Mouse (Mus musculus) mouse trophoblast stem cell (cell line): ENCODE results near the gene Parp16.
"Not testable (repeated sequence)": the region's sequence is repeated elsewhere in the genome, so short reads cannot be mapped to it uniquely, and the experiment has no call there.

Experiments
- in situ Hi-C, 2 experiments: fragments of 300-500 bp; cut with MseI, MboI; formaldehyde crosslinking; loops; 2 replicates in 1 of 2; 3 replicates in 1 of 2; pipeline ENCODE4 v1.15.1; 2025

The Parp16 gene

DNA sequence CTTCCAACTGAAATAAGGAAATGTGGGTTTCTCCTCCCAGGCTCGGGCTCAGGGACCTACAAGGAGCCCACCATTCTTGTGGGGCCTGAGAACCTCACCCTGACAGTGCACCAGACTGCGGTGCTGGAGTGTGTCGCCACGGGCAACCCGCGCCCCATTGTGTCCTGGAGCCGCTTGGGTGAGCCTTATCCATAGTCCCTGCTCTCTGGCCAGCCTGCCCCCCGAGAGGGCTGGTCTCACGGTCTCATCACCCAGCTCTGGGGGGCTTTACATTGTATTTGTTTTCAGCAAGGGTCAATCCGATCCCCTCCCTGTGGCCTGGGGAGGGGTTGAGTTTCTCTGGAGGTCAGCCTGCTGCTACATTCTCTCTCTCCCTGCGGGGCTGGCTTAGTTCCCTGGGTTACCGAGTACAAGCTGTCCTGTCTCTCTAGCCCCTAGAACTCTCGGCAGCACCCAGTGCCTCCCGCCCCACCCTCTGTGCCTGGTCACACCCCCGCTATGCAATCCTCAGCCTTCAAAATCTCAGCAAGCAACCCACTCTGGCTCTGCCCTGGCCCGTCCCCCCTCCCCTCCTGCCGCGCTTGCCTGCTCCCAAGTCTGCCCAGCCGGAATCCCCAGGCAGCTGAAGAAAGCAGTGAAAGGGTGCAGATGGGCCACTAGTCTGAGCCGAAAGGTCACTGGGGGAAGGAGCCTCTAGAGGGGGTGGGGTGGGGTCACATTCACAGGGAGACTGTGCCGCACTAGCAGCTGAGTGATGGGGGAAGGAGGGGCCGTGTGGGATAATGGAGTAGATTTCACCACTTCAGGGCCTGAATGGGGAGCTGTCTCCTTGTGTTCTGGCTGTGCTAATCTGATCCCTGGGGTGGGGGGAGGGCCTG is 16.6 kb upstream of the Parp16 start:
- in situ Hi-C loops: no loop called here

- in situ Hi-C loops: loop anchor here in 1 of 2 experiments (10.0 kb wide), 1 partner anchor 45 kb away; no protein-coding TSS in a partner anchor
Observed at GRCm38 (mm10) chr9:65179817-65180624, 15.1 kb upstream of the Parp16 start.

GRCm38 (mm10) chr9:65188599-65188998 is 6.6 kb upstream of the Parp16 start:
- in situ Hi-C loops: loop anchor here (5.0 to 10.0 kb wide), 2 partner anchors 51 to 54 kb away; no protein-coding TSS in a partner anchor

DNA sequence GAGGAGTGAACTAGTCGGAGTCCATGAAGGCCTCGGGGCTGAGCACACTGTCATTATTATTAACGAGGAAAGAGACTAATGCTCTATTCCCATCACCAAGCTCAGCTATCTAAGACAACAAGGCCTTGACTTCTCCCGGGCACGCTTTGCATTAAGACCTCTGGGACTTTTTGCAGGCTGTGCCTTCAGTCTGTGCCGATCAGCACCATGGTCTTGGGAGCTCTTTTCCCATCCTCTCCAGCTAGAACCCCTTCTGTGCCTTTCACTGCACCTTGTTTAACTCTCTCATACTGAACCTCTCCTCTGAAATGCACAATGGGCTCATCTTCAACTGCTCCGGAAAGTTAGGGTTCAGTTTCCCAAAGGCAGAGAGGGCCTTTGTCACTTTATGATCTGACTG is 4.8 kb upstream of the Parp16 start:
- in situ Hi-C loops: no loop called here

GRCm38 (mm10) chr9:65191389-65191754 is 3.8 kb upstream of the Parp16 start:
- in situ Hi-C loops: no loop called here

DNA sequence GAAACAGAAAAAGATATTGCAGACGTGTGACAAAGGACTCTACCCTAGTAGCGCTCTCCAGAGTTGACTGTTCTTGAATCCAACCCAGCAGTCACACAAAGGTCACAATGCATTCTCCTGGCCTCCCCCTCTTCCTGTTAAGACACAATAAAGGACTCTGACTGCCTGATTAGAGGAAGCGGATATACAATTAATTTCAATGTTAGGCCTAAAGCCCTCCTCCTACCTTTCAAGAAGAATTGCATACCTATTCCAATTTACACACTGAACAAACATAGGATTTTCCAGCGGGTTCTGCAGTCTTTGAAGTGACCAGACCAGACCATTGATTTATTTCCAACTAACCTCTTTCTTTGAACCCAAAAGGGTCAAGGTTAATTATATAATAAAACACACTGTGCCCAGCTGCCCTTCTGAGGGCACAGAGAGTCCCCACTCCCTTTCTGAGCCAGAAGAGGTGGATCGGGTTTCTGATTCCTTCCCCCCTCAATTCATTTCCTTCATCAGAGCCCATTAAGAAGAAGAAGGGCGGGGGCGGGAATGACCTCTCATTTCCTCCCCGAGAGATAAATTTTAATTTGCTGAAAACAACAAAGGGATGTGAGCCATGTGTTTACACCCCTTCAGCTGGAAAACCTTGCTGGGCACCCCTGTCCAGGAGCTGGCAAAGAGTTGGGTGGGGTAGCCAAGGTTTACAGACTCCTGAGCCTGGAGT is 3.2 kb upstream of the Parp16 start:
- in situ Hi-C loops: no loop called here

DNA sequence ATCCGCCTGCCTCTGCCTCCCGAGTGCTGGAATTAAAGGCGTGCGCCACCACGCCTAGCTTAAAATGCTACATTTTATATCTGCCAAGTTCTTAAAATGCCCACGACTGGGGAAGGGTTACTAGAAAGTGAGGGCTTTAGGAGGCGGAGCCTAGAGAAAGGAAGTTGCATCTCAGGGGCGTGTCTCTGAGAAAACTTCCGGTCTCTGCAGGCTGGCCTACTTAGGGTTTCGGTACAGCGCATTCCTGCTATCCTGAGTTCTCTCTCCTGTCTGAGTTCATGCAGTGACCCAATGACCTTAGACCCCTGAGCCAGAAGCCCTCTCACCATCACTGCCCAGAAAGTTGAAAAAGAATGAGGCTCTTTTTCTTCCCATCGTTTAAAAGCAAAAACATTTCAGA is 1.9 kb upstream of the Parp16 start:
- in situ Hi-C loops: no loop called here

GRCm38 (mm10) chr9:65195621-65195981 is 448 bp downstream of the Parp16 start:
- in situ Hi-C loops: no loop called here

DNA sequence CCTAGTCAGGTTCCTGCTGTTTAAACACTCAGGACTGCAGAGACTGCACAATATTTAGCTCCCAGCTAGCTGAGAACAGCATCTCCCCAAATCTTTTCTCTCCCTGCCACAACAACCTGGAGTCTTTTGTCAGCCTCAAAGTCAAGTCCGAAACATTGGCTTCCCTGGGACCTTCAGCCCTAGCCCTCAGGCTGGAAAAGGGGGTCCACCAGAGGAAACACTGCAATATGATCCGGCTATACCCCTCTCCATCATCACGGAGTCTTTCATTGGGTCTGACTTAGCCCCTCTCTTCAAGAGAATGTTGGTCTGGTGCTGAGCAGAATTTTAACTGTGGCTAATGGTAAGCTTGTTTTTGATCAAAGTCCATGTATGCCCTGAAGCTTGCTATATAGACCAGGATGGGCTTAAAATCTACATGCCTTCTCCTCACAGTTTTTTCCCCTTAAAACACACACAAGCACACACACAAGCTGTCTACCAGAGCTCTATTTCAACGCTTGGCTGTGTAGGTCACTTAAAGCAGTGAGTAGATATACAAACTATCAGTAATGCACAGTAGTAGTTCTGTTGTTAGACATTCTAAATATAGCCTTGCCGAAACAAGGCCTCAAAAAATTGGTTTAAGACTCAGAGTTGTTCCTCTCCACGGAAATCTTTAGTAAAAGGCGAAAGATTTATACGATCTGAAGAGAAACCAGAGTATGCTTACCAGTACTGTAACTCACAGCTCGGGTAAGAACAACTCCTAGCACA is 1.0 kb downstream of the Parp16 start:
- in situ Hi-C loops: no loop called here

GRCm38 (mm10) chr9:65196738-65197569 is 1.8 kb downstream of the Parp16 start:
- in situ Hi-C loops: no loop called here

GRCm38 (mm10) chr9:65197826-65198225 is 2.7 kb downstream of the Parp16 start:
- in situ Hi-C loops: no loop called here

- in situ Hi-C loops: no loop called here
Observed at GRCm38 (mm10) chr9:65199723-65200122, 4.6 kb downstream of the Parp16 start.

GRCm38 (mm10) chr9:65200606-65201005 is 5.5 kb downstream of the Parp16 start:
- in situ Hi-C loops: no loop called here

GRCm38 (mm10) chr9:65201021-65201380 is 5.8 kb downstream of the Parp16 start:
- in situ Hi-C loops: no loop called here

GRCm38 (mm10) chr9:65201381-65202164 is 6.4 kb downstream of the Parp16 start:
- in situ Hi-C loops: no loop called here

- in situ Hi-C loops: no loop called here
Observed at GRCm38 (mm10) chr9:65202165-65202754, 7.1 kb downstream of the Parp16 start.

GRCm38 (mm10) chr9:65205049-65205815 is 10.1 kb downstream of the Parp16 start:
- in situ Hi-C loops: no loop called here

GRCm38 (mm10) chr9:65207041-65207815 is 12.1 kb downstream of the Parp16 start:
- in situ Hi-C loops: not testable (repeated sequence)
